Mouse (Mus musculus) T-helper 1 cell (primary cell): Measurements from ENCODE around the gene A3galt2.

Experiments used
- in situ Hi-C: fragments of 300-600 bp; cut with MboI, MseI; formaldehyde crosslinking; loops from one replicate; pipeline ENCODE4 v1.15.1; 2025; ENCODE audit warnings: high pct_unique_total_duplicates

Gene A3galt2

GRCm38 (mm10) chr4:128793710-128794109 is 38.5 kb downstream of the A3galt2 start:
- in situ Hi-C loops = no loop called here

GRCm38 (mm10) chr4:128794198-128794597 is 39.0 kb downstream of the A3galt2 start:
- in situ Hi-C loops = no loop called here

- in situ Hi-C loops = no loop called here
These were observed 40.4 kb downstream of the A3galt2 start for GRCm38 (mm10) chr4:128795596-128795995.

GRCm38 (mm10) chr4:128796788-128797187 is 41.6 kb downstream of the A3galt2 start:
- in situ Hi-C loops = no loop called here

GRCm38 (mm10) chr4:128801675-128802465 is 46.7 kb downstream of the A3galt2 start:
- in situ Hi-C loops = loop anchor here (10.0 kb wide), 1 partner anchor 187 kb away; the partner anchor contains the start of genes Tlr12 and Zscan20

GRCm38 (mm10) chr4:128803569-128803968 is 48.4 kb downstream of the A3galt2 start:
- in situ Hi-C loops = loop anchor here (10.0 kb wide), 1 partner anchor 189 kb away; the partner anchor contains the start of genes Tlr12 and Zscan20

- in situ Hi-C loops = loop anchor here (10.0 kb wide), 1 partner anchor 190 kb away; the partner anchor contains the start of genes Tlr12 and Zscan20
These were observed 49.4 kb downstream of the A3galt2 start for GRCm38 (mm10) chr4:128804426-128805149.

GRCm38 (mm10) chr4:128805150-128806042 is 50.2 kb downstream of the A3galt2 start:
- in situ Hi-C loops = loop anchor here (10.0 kb wide), 1 partner anchor 191 kb away; the partner anchor contains the start of genes Tlr12 and Zscan20

- in situ Hi-C loops = loop anchor here (10.0 kb wide), 1 partner anchor 191 kb away; the partner anchor contains the start of genes Tlr12 and Zscan20
These were observed 51.1 kb downstream of the A3galt2 start, which contains the start of gene Zfp362 for GRCm38 (mm10) chr4:128806043-128806826. Gene Zfp362, minus strand, starts transcription at chr4:128806045.

- in situ Hi-C loops = loop anchor here (10.0 kb wide), 1 partner anchor 192 kb away; the partner anchor contains the start of genes Tlr12 and Zscan20
These were observed 51.6 kb downstream of the A3galt2 start for GRCm38 (mm10) chr4:128806827-128807179.

GRCm38 (mm10) chr4:128811382-128812056 is 56.4 kb downstream of the A3galt2 start:
- in situ Hi-C loops = no loop called here

- in situ Hi-C loops = no loop called here
These were observed 61.8 kb downstream of the A3galt2 start for GRCm38 (mm10) chr4:128817011-128817410.
